ENCODE assay signal across 19 mouse cellular contexts in the genomic region with DNA sequence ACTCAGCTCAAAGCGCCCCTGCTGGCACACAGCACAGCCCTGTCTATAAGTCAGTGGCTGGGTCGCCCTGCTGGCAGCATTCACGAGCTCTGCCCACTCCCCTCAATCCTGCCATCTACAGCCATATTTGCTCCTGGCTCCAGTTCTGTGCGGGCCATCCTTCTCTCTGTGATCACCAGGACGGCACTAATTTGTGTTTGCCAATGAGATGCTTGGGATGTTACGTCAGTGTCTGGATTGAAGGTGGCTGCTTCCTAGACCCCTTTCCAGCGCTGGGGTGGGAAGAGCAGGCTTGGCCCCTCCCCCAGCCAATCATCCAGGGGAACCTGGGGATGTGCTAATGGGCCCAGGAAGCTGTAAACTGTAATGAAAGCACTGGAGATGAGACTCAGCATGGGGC. TPM values are rescaled to one million over a fixed set of nuclear protein-coding genes. Genes with fewer than 3 reads are reported as not detected.
DNase-seq lines count a peak whose midpoint lies in the region; ATAC-seq and TF ChIP-seq lines count a peak whose summit lies in the region.
"Had no signal": no experiment of that assay in that cellular context is flagged by ENCODE, and none has a peak within 500 bp of the region (broad histone marks: within the 10 kb centered on the region; RNA-seq: fewer than 3 reads in every experiment).

No protein-coding gene starts in this region.

- intact Hi-C loops in left cerebral cortex, postnatal 10 days (cut with DNase I): no loop called here

- peaks cover 35% of the 10 kb centered on the region for H3K4me1 ChIP-seq in hindbrain, embryonic 13.5 days (replicated peaks)
- H3K4me1 ChIP-seq in hindbrain, embryonic 11.5 days (replicated peaks; ENCODE audit: control insufficient read depth, insufficient read depth, low read length): 0 out of 2 replicates have a peak, but pooled peaks cover 2% of the 10 kb centered on the region
- H3K4me1 ChIP-seq in midbrain, postnatal 0 days (ENCODE audit: insufficient read depth, low read length): peaks cover 14% of the 10 kb centered on the region; the same call in 1 of the 2 replicates
- H3K4me1 ChIP-seq in midbrain, embryonic 10.5 days: peaks cover 6% of the 10 kb centered on the region
- H3K4me1 ChIP-seq in forebrain, postnatal 0 days (ENCODE audit: insufficient read depth): 0 out of 2 replicates have a peak, but pooled peaks cover 6% of the 10 kb centered on the region
- H3K4me1 ChIP-seq: stomach, embryonic 15.5 days had no signal

- TF ChIP-seq CTCF in midbrain, postnatal 0 days (IDR thresholded peaks at IDR 0.05): no peak
- no peak for TF ChIP-seq CTCF in forebrain, postnatal 0 days (IDR thresholded peaks at IDR 0.05; ENCODE audit: low read depth)

- peak overlapping the region; percentile 45; the same call in 1 of the 2 replicates for H3K27ac ChIP-seq in hindbrain, embryonic 13.5 days
- no peak overlapping the region for H3K27ac ChIP-seq in hindbrain, embryonic 11.5 days (ENCODE audit: low read depth, low read length)
- H3K27ac ChIP-seq in midbrain, postnatal 0 days (ENCODE audit: low read depth, low read length): no peak overlapping the region
- H3K27ac ChIP-seq in midbrain, embryonic 10.5 days (replicated peaks): no peak overlapping the region
- no peak overlapping the region for H3K27ac ChIP-seq in forebrain, postnatal 0 days (ENCODE audit: low read depth, low read length)
- H3K27ac ChIP-seq: stomach, embryonic 15.5 days had no signal

- H3K9ac ChIP-seq in hindbrain, embryonic 13.5 days: peak overlapping the region; percentile 49; the same call in 1 of the 2 replicates
- H3K9ac ChIP-seq in hindbrain, embryonic 11.5 days (ENCODE audit: low read depth, low read length): no peak overlapping the region
- no peak overlapping the region for H3K9ac ChIP-seq in midbrain, postnatal 0 days (replicated peaks; ENCODE audit: low read length, poor library complexity, severe bottlenecking)
- H3K9ac ChIP-seq in forebrain, postnatal 0 days: no peak overlapping the region
- H3K9ac ChIP-seq: stomach, embryonic 15.5 days had no signal

- DNase-seq in hindbrain, embryonic 11.5 days (ENCODE audit: low spot score): no peak
- DNase-seq in midbrain, postnatal 0 days (ENCODE audit: low spot score): peak; percentile 72
- no peak for DNase-seq in midbrain, embryonic 10.5 days (ENCODE audit: low spot score)
- DNase-seq in forebrain, postnatal 0 days: no peak
- peak; percentile 87 for DNase-seq in retina, postnatal 1 day
- DNase-seq in left cerebral cortex, postnatal 10 days (ENCODE audit: extremely low spot score in 1 of 2, low spot score in 2 of 2): no peak
- no peak for DNase-seq in embryo, embryonic 10 days (ENCODE audit: low spot score)
- DNase-seq: gastrocnemius, postnatal 10 days; kidney, adult 11 months; kidney, postnatal 10 days; lung, postnatal 10 days; spleen, adult 18-20 months had no signal

- H3K4me3 ChIP-seq in hindbrain, embryonic 13.5 days: no peak overlapping the region
- H3K4me3 ChIP-seq in hindbrain, embryonic 11.5 days (ENCODE audit: low read depth, low read length): no peak overlapping the region
- no peak overlapping the region for H3K4me3 ChIP-seq in midbrain, postnatal 0 days (ENCODE audit: low read depth, low read length)
- H3K4me3 ChIP-seq in midbrain, embryonic 10.5 days: no peak overlapping the region
- no peak overlapping the region for H3K4me3 ChIP-seq in forebrain, postnatal 0 days (ENCODE audit: low read depth, low read length)
- H3K4me3 ChIP-seq: stomach, embryonic 15.5 days had no signal

- 0 out of 2 replicates have a peak, but pooled peaks cover 4% of the 10 kb centered on the region for H3K27me3 ChIP-seq in hindbrain, embryonic 13.5 days
- no peaks in the 10 kb centered on the region for H3K27me3 ChIP-seq in hindbrain, embryonic 11.5 days (ENCODE audit: control insufficient read depth, insufficient read depth, low read length)
- H3K27me3 ChIP-seq in midbrain, postnatal 0 days (ENCODE audit: insufficient read depth, low read length): no peaks in the 10 kb centered on the region
- H3K27me3 ChIP-seq in midbrain, embryonic 10.5 days (ENCODE audit: low read depth, poor library complexity, severe bottlenecking): no peaks in the 10 kb centered on the region
- H3K27me3 ChIP-seq in forebrain, postnatal 0 days (ENCODE audit: insufficient read depth, low read length): no peaks in the 10 kb centered on the region
- H3K27me3 ChIP-seq: stomach, embryonic 15.5 days had no signal

- no peaks in the 10 kb centered on the region for H3K36me3 ChIP-seq in hindbrain, embryonic 13.5 days
- no peaks in the 10 kb centered on the region for H3K36me3 ChIP-seq in hindbrain, embryonic 11.5 days (ENCODE audit: control insufficient read depth, insufficient read depth, low read length)
- H3K36me3 ChIP-seq in midbrain, postnatal 0 days (ENCODE audit: insufficient read depth, low read length): no peaks in the 10 kb centered on the region
- H3K36me3 ChIP-seq in midbrain, embryonic 10.5 days: no peaks in the 10 kb centered on the region
- no peaks in the 10 kb centered on the region for H3K36me3 ChIP-seq in forebrain, postnatal 0 days (ENCODE audit: insufficient read depth)
- H3K36me3 ChIP-seq: stomach, embryonic 15.5 days had no signal

- ATAC-seq in hindbrain, embryonic 13.5 days (ENCODE audit: low FRiP score): peak; percentile 65
- no peak; the same call in 1 of the 2 replicates for ATAC-seq in hindbrain, embryonic 11.5 days (ENCODE audit: low FRiP score)
- no peak for ATAC-seq in midbrain, postnatal 0 days (ENCODE audit: low FRiP score)
- peak; percentile 56 for ATAC-seq in forebrain, postnatal 0 days

- H3K9me3 ChIP-seq in hindbrain, embryonic 13.5 days: no peaks in the 10 kb centered on the region
- H3K9me3 ChIP-seq in hindbrain, embryonic 11.5 days (ENCODE audit: control insufficient read depth, low read length): no peaks in the 10 kb centered on the region
- H3K9me3 ChIP-seq in midbrain, postnatal 0 days (ENCODE audit: low read length): no peaks in the 10 kb centered on the region
- H3K9me3 ChIP-seq in midbrain, embryonic 10.5 days (replicated peaks): no peaks in the 10 kb centered on the region
- no peaks in the 10 kb centered on the region for H3K9me3 ChIP-seq in forebrain, postnatal 0 days (ENCODE audit: low read length)
- H3K9me3 ChIP-seq: stomach, embryonic 15.5 days had no signal

- 28% methylated on average over 7 of the region's 7 CpGs for WGBS in hindbrain, embryonic 13.5 days
- 36% methylated on average over 7 of the region's 7 CpGs for WGBS in hindbrain, embryonic 11.5 days
- 34% methylated on average over 7 of the region's 7 CpGs for WGBS in midbrain, postnatal 0 days
- WGBS in midbrain, embryonic 10.5 days: 44% methylated on average over 7 of the region's 7 CpGs
- WGBS in forebrain, postnatal 0 days: 14% methylated on average over 7 of the region's 7 CpGs

- no peak overlapping the region for H3K4me2 ChIP-seq in hindbrain, embryonic 13.5 days
- no peak overlapping the region for H3K4me2 ChIP-seq in hindbrain, embryonic 11.5 days (replicated peaks; ENCODE audit: low read depth, low read length)
- no peak overlapping the region for H3K4me2 ChIP-seq in midbrain, postnatal 0 days (ENCODE audit: low read depth, low read length, poor library complexity, severe bottlenecking)
- H3K4me2 ChIP-seq in forebrain, postnatal 0 days (ENCODE audit: low read depth): no peak overlapping the region
- H3K4me2 ChIP-seq: heart, embryonic 11.5 days; liver, embryonic 11.5 days; stomach, embryonic 15.5 days had no signal

RNA-seq across cellular contexts. Expression of a gene that starts 42.7 kb away (rescaled TPM):
- polyA plus RNA-seq in hindbrain, embryonic 13.5 days (2015; fragmentation: Nextera tagmentation; extraction: Ambion mirVana): 24.6 and 26.7 TPM in 2 replicates
- polyA plus RNA-seq in hindbrain, embryonic 11.5 days (2014; fragmentation: Nextera tagmentation; extraction: Ambion mirVana): 1.9 and 3.3 TPM in 2 replicates
- 205 and 231 TPM in 2 replicates for total RNA-seq in midbrain, postnatal 0 days (2014; rRNA removed)
- 89.0 and 91.8 TPM in 2 replicates for polyA plus RNA-seq in midbrain, postnatal 0 days (2015; fragmentation: Nextera tagmentation; extraction: Ambion mirVana)
- 0.48 and 0.83 TPM in 2 replicates for polyA plus RNA-seq in midbrain, embryonic 10.5 days (2016; fragmentation: Nextera tagmentation; extraction: Ambion mirVana)
- total RNA-seq in forebrain, postnatal 0 days (2014; rRNA removed): 171 and 177 TPM in 2 replicates
- polyA plus RNA-seq in forebrain, postnatal 0 days (2015; fragmentation: Nextera tagmentation; extraction: Ambion mirVana): 75.5 and 96.1 TPM in 2 replicates
- total RNA-seq in left cerebral cortex, postnatal 10 days (2021): 100 to 1,000 TPM; 380 to 391 TPM
- total RNA-seq: megakaryocyte-erythroid progenitor cell, adult 5-6 weeks had no signal
- polyA plus RNA-seq: C2C12; thymus, postnatal 0 days had no signal

Comparison
In these comparisons a context has a peak if more than half of its experiments do, and no peak if none do; other contexts are left out.
1. ATAC-seq: peak in hindbrain, embryonic 13.5 days (single experiment) and forebrain, postnatal 0 days (single experiment); none in hindbrain, embryonic 11.5 days (single experiment) and midbrain, postnatal 0 days (single experiment).
2. DNase-seq: peak in midbrain, postnatal 0 days (single experiment) and retina, postnatal 1 day (single experiment); none in hindbrain, embryonic 11.5 days (single experiment), midbrain, embryonic 10.5 days (single experiment), forebrain, postnatal 0 days (single experiment), left cerebral cortex, postnatal 10 days (0 of 2) and embryo, embryonic 10 days (single experiment).